Mouse (Mus musculus) MEL (cell line): ENCODE results near the gene Pea15a. TPM values are rescaled to one million over a fixed set of nuclear protein-coding genes. Genes with fewer than 3 reads are reported as not detected.

ENCODE experiments used
- DNase-seq: peaks from one replicate; pipeline ENCODE4 v3.0.0; 2011; ENCODE audit warnings: low read depth, low spot score
- H3K27ac ChIP-seq: 2 replicates; pipeline ENCODE4 v1.5.1; 2012; ENCODE audit warnings: low read depth, mild to moderate bottlenecking, control low read depth, low read length, moderate library complexity; ENCODE audit not compliant: control insufficient read depth
- H3K27me3 ChIP-seq, 2 experiments: fragments of 150-350 bp in 1 of 2; sonication (generic) in 1 of 2; 2 replicates each; pipeline ENCODE4 v1.6.1; 2012; ENCODE audit warnings: low read length in 2 of 2, mild to moderate bottlenecking in 2 of 2, improper control_type of control experiment in 1 of 2, moderate library complexity in 1 of 2; ENCODE audit not compliant: insufficient read depth in 2 of 2, control insufficient read depth in 1 of 2
- H3K36me3 ChIP-seq, 2 experiments: 2 replicates each; pipeline ENCODE4 v1.6.1; 2012 to 2014; ENCODE audit warnings: low read length in 2 of 2, improper control_type of control experiment in 1 of 2, inconsistent platforms in 1 of 2, mild to moderate bottlenecking in 1 of 2; ENCODE audit not compliant: insufficient read depth in 2 of 2, control insufficient read depth in 1 of 2
- H3K4me1 ChIP-seq, 2 experiments: fragments of 150-350 bp in 1 of 2; sonication (generic) in 1 of 2; 2 replicates each; pipeline ENCODE4 v1.6.1; 2012; ENCODE audit warnings: low read length in 2 of 2, improper control_type of control experiment in 1 of 2, mild to moderate bottlenecking in 1 of 2; ENCODE audit not compliant: insufficient read depth in 2 of 2, control insufficient read depth in 1 of 2
- H3K4me3 ChIP-seq, 2 experiments: fragments of 150-350 bp in 1 of 2; sonication (generic) in 1 of 2; 2 replicates each; pipeline ENCODE4 v1.5.1; 2012; ENCODE audit warnings: low read depth in 2 of 2, low read length in 2 of 2, mild to moderate bottlenecking in 2 of 2, moderate library complexity in 2 of 2, control low read depth in 1 of 2, improper control_type of control experiment in 1 of 2; ENCODE audit not compliant: control insufficient read depth in 1 of 2, insufficient read depth in 1 of 2
- H3K79me2 ChIP-seq: 2 replicates; pipeline ENCODE4 v1.6.1; 2012; ENCODE audit warnings: mild to moderate bottlenecking, low read length, moderate library complexity; ENCODE audit not compliant: control insufficient read depth, poor library complexity, insufficient read depth
- H3K9ac ChIP-seq: 2 replicates; pipeline ENCODE4 v1.6.1; 2012; ENCODE audit warnings: low read depth, mild to moderate bottlenecking, control low read depth, low read length, moderate library complexity; ENCODE audit not compliant: control insufficient read depth, poor library complexity, severe bottlenecking
- H3K9me3 ChIP-seq: fragments of 150-350 bp; sonication (generic); replicated peaks from 2 replicates; pipeline ENCODE4 v1.6.1; 2012; ENCODE audit warnings: mild to moderate bottlenecking, low read length, improper control_type of control experiment, moderate library complexity; ENCODE audit not compliant: insufficient read depth
- CHD2 ChIP-seq: IDR thresholded peaks from 2 replicates; pipeline ENCODE4 v1.6.1; 2011; ENCODE audit warnings: low read length, improper control_type of control experiment
- CTCF ChIP-seq, 3 experiments: IDR thresholded peaks in 2 of 3; conservative IDR thresholded peaks in 1 of 3; 2 replicates each; pipeline ENCODE4 v1.5.1; 2011 to 2012; ENCODE audit warnings: low read length in 3 of 3, low read depth in 2 of 3, mild to moderate bottlenecking in 2 of 3, improper control_type of control experiment in 1 of 3, inconsistent platforms in 1 of 3, mixed read lengths in 1 of 3, moderate library complexity in 1 of 3; ENCODE audit not compliant: control insufficient read depth in 1 of 3, insufficient read depth in 1 of 3, poor library complexity in 1 of 3, severe bottlenecking in 1 of 3
- EP300 ChIP-seq, 2 experiments: IDR thresholded peaks; 2 replicates each; pipeline ENCODE4 v1.6.1; 2011; ENCODE audit warnings: improper control_type of control experiment in 2 of 2, low read length in 2 of 2, low read depth in 1 of 2, mild to moderate bottlenecking in 1 of 2
- HCFC1 ChIP-seq: IDR thresholded peaks from 2 replicates; pipeline ENCODE4 v1.6.1; 2012; ENCODE audit warnings: low read depth, mild to moderate bottlenecking, inconsistent platforms, low read length, improper control_type of control experiment, moderate library complexity
- KAT2A ChIP-seq: conservative IDR thresholded peaks from 2 replicates; pipeline ENCODE4 v1.6.1; 2012; ENCODE audit warnings: low read depth, low read length, improper control_type of control experiment, inconsistent platforms
- MAZ ChIP-seq: IDR thresholded peaks from 2 replicates; pipeline ENCODE4 v1.6.1; 2012; ENCODE audit warnings: low read depth, mild to moderate bottlenecking, inconsistent platforms, low read length, improper control_type of control experiment
- MEF2A ChIP-seq: IDR thresholded peaks from 2 replicates; pipeline ENCODE4 v1.6.1; 2014; ENCODE audit warnings: low read depth, mild to moderate bottlenecking, inconsistent platforms, low read length, improper control_type of control experiment; ENCODE audit not compliant: poor library complexity, insufficient replicate concordance, severe bottlenecking; ENCODE audit errors: extremely low read depth
- MXI1 ChIP-seq: IDR thresholded peaks from 2 replicates; pipeline ENCODE4 v1.6.1; 2011; ENCODE audit warnings: mild to moderate bottlenecking, low read depth, low read length, improper control_type of control experiment
- NRF1 ChIP-seq: IDR thresholded peaks from 2 replicates; pipeline ENCODE4 v1.6.1; 2014; ENCODE audit warnings: low read depth, mild to moderate bottlenecking, inconsistent platforms, low read length, improper control_type of control experiment, moderate library complexity; ENCODE audit not compliant: poor library complexity, insufficient read depth, severe bottlenecking
- POLR2A ChIP-seq, 2 experiments: IDR thresholded peaks; 2 replicates each; pipeline ENCODE4 v1.6.1; 2011 to 2012; ENCODE audit warnings: low read length in 2 of 2, mild to moderate bottlenecking in 2 of 2, control low read depth in 1 of 2, improper control_type of control experiment in 1 of 2, low read depth in 1 of 2, moderate library complexity in 1 of 2; ENCODE audit not compliant: control insufficient read depth in 1 of 2, insufficient read depth in 1 of 2, poor library complexity in 1 of 2
- RAD21 ChIP-seq: IDR thresholded peaks from 2 replicates; pipeline ENCODE4 v1.6.1; 2011; ENCODE audit warnings: mild to moderate bottlenecking, low read depth, low read length, improper control_type of control experiment
- RCOR1 ChIP-seq: IDR thresholded peaks from 2 replicates; pipeline ENCODE4 v1.6.1; 2012; ENCODE audit warnings: low read depth, mild to moderate bottlenecking, inconsistent platforms, low read length, improper control_type of control experiment
- SMC3 ChIP-seq: IDR thresholded peaks from 2 replicates; pipeline ENCODE4 v1.6.1; 2011; ENCODE audit warnings: low read depth, low read length, improper control_type of control experiment
- TBP ChIP-seq: IDR thresholded peaks from 2 replicates; pipeline ENCODE4 v1.8.0; 2011; ENCODE audit warnings: low read depth, low read length, improper control_type of control experiment
- TCF12 ChIP-seq: IDR thresholded peaks from 2 replicates; pipeline ENCODE4 v1.6.1; 2014; ENCODE audit warnings: low read depth, mild to moderate bottlenecking, inconsistent platforms, low read length, improper control_type of control experiment, moderate library complexity
- USF1 ChIP-seq: IDR thresholded peaks from 2 replicates; pipeline ENCODE4 v1.6.1; 2014; ENCODE audit warnings: low read depth, mild to moderate bottlenecking, inconsistent platforms, low read length, improper control_type of control experiment, moderate library complexity
- USF2 ChIP-seq, 2 experiments: IDR thresholded peaks; 2 replicates each; pipeline ENCODE4 v1.6.1; 2011 to 2012; ENCODE audit warnings: improper control_type of control experiment in 2 of 2, low read length in 2 of 2, borderline replicate concordance in 1 of 2, inconsistent platforms in 1 of 2, low read depth in 1 of 2, mild to moderate bottlenecking in 1 of 2; ENCODE audit not compliant: insufficient read depth in 1 of 2
- ZC3H11A ChIP-seq: IDR thresholded peaks from 2 replicates; pipeline ENCODE4 v1.6.1; 2012; ENCODE audit warnings: low read depth, mild to moderate bottlenecking, inconsistent platforms, low read length, improper control_type of control experiment
- ZMIZ1 ChIP-seq: IDR thresholded peaks from 2 replicates; pipeline ENCODE4 v1.6.1; 2012; ENCODE audit warnings: low read depth, mild to moderate bottlenecking, inconsistent platforms, low read length, improper control_type of control experiment, moderate library complexity
- polyA plus RNA-seq, 2 experiments: library from polyadenylated mRNA; stranded (reverse) in 1 of 2; unstranded in 1 of 2; fragments of >175 nt in 1 of 2; fragments of >200 nt in 1 of 2; gene quantifications; 2 replicates each; pipeline versions ENCODE4 v1.2.1 to v1.2.4; 2012; ENCODE audit warnings: low replicate concordance in 2 of 2, low read depth in 1 of 2; ENCODE audit not compliant: insufficient read length in 2 of 2, insufficient read depth in 1 of 2, missing spikeins in 1 of 2
- total RNA-seq: library from RNA; depleted of rRNA; stranded (reverse); fragments of 300-350 nt; gene quantifications from 2 replicates; pipeline ENCODE4 v1.2.3, GENCODE M21; 2012; rRNA removed

Pea15a gene
- 2.4 and 3.0 TPM in 2 replicates for total RNA-seq
- 1 to 10 TPM in 1 of 2 experiments, not detected in 1; 7.5 TPM for polyA plus RNA-seq

- Histone ChIP-seq H3K27me3 (no peaks in the 10 kb centered on the region), H3K27ac (no peak within 1 kb of the TSS), H3K79me2 (no peaks in the 10 kb centered on the region), H3K9ac (peak within 1 kb of the TSS; percentile 81), H3K4me1 (peaks cover 3 to 14% of the 10 kb centered on the region in 2 experiments), H3K9me3 (no peaks in the 10 kb centered on the region), H3K4me3 (peak within 1 kb of the TSS; percentile 58 to 91), H3K36me3 (no peaks in the 10 kb centered on the region)
- TF ChIP-seq POLR2A (IDR thresholded peaks at IDR 0.05; ENCODE audit: control insufficient read depth in 1 of 2, insufficient read depth in 1 of 2, low read depth in 1 of 2, low read length in 2 of 2, poor library complexity in 1 of 2) (peak; percentile 24 to 48; a peak in 2 of 4 replicates), CHD2 (no peak), MAZ (peak; percentile 58; the same call in 1 of the 2 replicates)
- peak; percentile 60 for DNase-seq
Observed at GRCm38 (mm10) chr1:172206141-172206917, at the start of gene Pea15a. Gene Pea15a (minus strand): TSS chr1:172206804.

- no peak overlapping the region for H3K27ac ChIP-seq
- TF ChIP-seq KAT2A (no peak), MAZ (peak; percentile 63; the same call in 1 of the 2 replicates), TCF12 (no peak), MXI1 (no peak), EP300 (IDR thresholded peaks at IDR 0.05; ENCODE audit: low read depth in 1 of 2, low read length in 2 of 2) (no peak), USF2 (IDR thresholded peaks at IDR 0.05; ENCODE audit: borderline replicate concordance in 1 of 2, insufficient read depth in 1 of 2, low read depth in 1 of 2, low read length in 2 of 2) (no peak), USF1 (no peak), MEF2A (no peak), SMC3 (peak; percentile 57), ZMIZ1 (no peak), TBP (no peak), RCOR1 (no peak), CTCF (IDR thresholded peaks at IDR 0.05 in 2 of 3, conservative IDR thresholded peaks at IDR 0.05 in 1 of 3; ENCODE audit: control insufficient read depth in 1 of 3, insufficient read depth in 1 of 3, low read depth in 2 of 3, low read length in 3 of 3, poor library complexity in 1 of 3, severe bottlenecking in 1 of 3) (peak; percentile 26 to 54 (median 50); a peak in 5 of 6 replicates), HCFC1 (no peak), ZC3H11A (0 out of 2 replicates have a peak, but pooled peaks have one; percentile 24), RAD21 (peak; percentile 43), NRF1 (no peak), CHD2 (no peak)
- H3K4me1 ChIP-seq, result 0 out of 4 replicates have a peak, but pooled peaks cover 0 to 3% of the 10 kb centered on the region in 2 experiments
- no peak overlapping the region for H3K4me3 ChIP-seq
- no peaks in the 10 kb centered on the region for H3K36me3 ChIP-seq
- peaks cover 14 to 19% of the 10 kb centered on the region in 2 experiments for H3K27me3 ChIP-seq
- H3K9me3 ChIP-seq, result no peaks in the 10 kb centered on the region
- H3K79me2 ChIP-seq, result no peaks in the 10 kb centered on the region
- peak; percentile 18 for DNase-seq
- H3K9ac ChIP-seq, result no peak overlapping the region
Observed at GRCm38 (mm10) chr1:172247679-172248078, 41.1 kb upstream of the Pea15a start.
